Mouse (Mus musculus) megakaryocyte, embryonic 14.5 days (primary cell): ENCODE measurements around the gene Cecr2.

Source experiments
- FLI1 ChIP-seq: IDR thresholded peaks from 2 replicates; pipeline ENCODE4 v1.6.1; 2012; ENCODE audit warnings: low read length, inconsistent platforms, mixed read lengths
- GATA1 ChIP-seq: IDR thresholded peaks from 3 replicates; pipeline ENCODE4 v1.6.1; 2012; ENCODE audit warnings: mixed read lengths, low read length, inconsistent platforms, borderline replicate concordance

- TF ChIP-seq GATA1 (no peak), FLI1 (no peak)
Measured at GRCm38 (mm10) chr6:120799581-120800041, 133.4 kb downstream of the Cecr2 start.
